Mouse (Mus musculus) heart, embryonic 14.5 days (tissue): ENCODE measurements around the gene Sord. TPM values are rescaled to one million over a fixed set of nuclear protein-coding genes. Genes with fewer than 3 reads are reported as not detected.

ENCODE experiments used
- ATAC-seq: fragments of 200-750 bp; cut with Nextera tagmentation; 2 replicates; pipeline ENCODE4 v1.8.0; 2017; ENCODE audit warnings: low read depth, moderate TSS enrichment; ENCODE audit not compliant: insufficient number of reproducible peaks, insufficient read depth, low FRiP score
- H3K27ac ChIP-seq, 2 experiments: fragments of 200-500 bp in 1 of 2; fragments of 300-500 bp in 1 of 2; sonication (generic) in 1 of 2; replicated peaks in 1 of 2; 2 replicates each; pipeline ENCODE4 v1.5.1; 2012 to 2014; ENCODE audit warnings: low read depth in 2 of 2, low read length in 2 of 2, control low read depth in 1 of 2, mild to moderate bottlenecking in 1 of 2, mixed read lengths in 1 of 2; ENCODE audit not compliant: control insufficient read depth in 1 of 2, insufficient read depth in 1 of 2
- H3K27me3 ChIP-seq: fragments of 300-500 bp; sonication (generic); 2 replicates; pipeline ENCODE4 v1.6.1; 2014; ENCODE audit warnings: mild to moderate bottlenecking, low read length, control low read depth; ENCODE audit not compliant: control insufficient read depth, insufficient read depth
- H3K36me3 ChIP-seq: fragments of 300-500 bp; sonication (generic); 2 replicates; pipeline ENCODE4 v1.6.1; 2014; ENCODE audit warnings: mild to moderate bottlenecking, control low read depth, low read length, mixed read lengths; ENCODE audit not compliant: control insufficient read depth, insufficient read depth
- H3K4me1 ChIP-seq, 2 experiments: fragments of 200-500 bp in 1 of 2; fragments of 300-500 bp in 1 of 2; sonication (generic) in 1 of 2; 2 replicates each; pipeline ENCODE4 v1.6.1; 2012 to 2014; ENCODE audit warnings: low read length in 2 of 2, control low read depth in 1 of 2, mixed read lengths in 1 of 2; ENCODE audit not compliant: control insufficient read depth in 2 of 2, insufficient read depth in 2 of 2
- H3K4me2 ChIP-seq: fragments of 300-500 bp; sonication (generic); 2 replicates; pipeline ENCODE4 v1.6.1; 2014; ENCODE audit warnings: mild to moderate bottlenecking, low read length
- H3K4me3 ChIP-seq, 2 experiments: fragments of 200-500 bp in 1 of 2; fragments of 300-500 bp in 1 of 2; sonication (generic) in 1 of 2; 2 replicates each; pipeline ENCODE4 v1.5.1; 2012 to 2014; ENCODE audit warnings: low read length in 2 of 2, mild to moderate bottlenecking in 2 of 2, control low read depth in 1 of 2, low read depth in 1 of 2, moderate library complexity in 1 of 2; ENCODE audit not compliant: control insufficient read depth in 1 of 2, insufficient read depth in 1 of 2
- H3K9ac ChIP-seq: fragments of 300-500 bp; sonication (generic); 2 replicates; pipeline ENCODE4 v1.6.1; 2014; ENCODE audit warnings: mild to moderate bottlenecking, low read length
- H3K9me3 ChIP-seq: fragments of 300-500 bp; sonication (generic); 2 replicates; pipeline ENCODE4 v1.6.1; 2016; ENCODE audit warnings: low read length, control low read depth; ENCODE audit not compliant: control insufficient read depth
- WGBS: fragments of 180-500 bp; shearing (Covaris S2); extraction: QIAGEN DNeasy Blood & Tissue Kit; methylation state at CpG from one replicate; pipeline ENCODE4 v1.1.7; 2014; 5-methylcytosine and 5-hydroxymethylcytosine counted together
- polyA plus RNA-seq: library from polyadenylated mRNA; unstranded; fragments of >200 nt; fragmentation: Nextera tagmentation; extraction: Ambion mirVana; gene quantifications from 2 replicates; pipeline ENCODE4 v1.2.1, GENCODE M21; 2014

Sord gene
- polyA plus RNA-seq, 1 experiment from 2014 or later = 63.6 TPM

- Histone ChIP-seq H3K4me2 (no peak overlapping the region), H3K4me3 (no peak overlapping the region), H3K27ac (no peak overlapping the region), H3K4me1 (no peaks in the 10 kb centered on the region), H3K36me3 (peaks cover 27% of the 10 kb centered on the region), H3K9me3 (no peaks in the 10 kb centered on the region), H3K27me3 (no peaks in the 10 kb centered on the region), H3K9ac (no peak overlapping the region)
- WGBS = 80% methylated on average over 3 of the region's 3 CpGs
- ATAC-seq = no peak
Measured at GRCm38 (mm10) chr2:122264690-122265089, 30.1 kb downstream of the Sord start.

GRCm38 (mm10) chr2:122266407-122267193 lies 32.1 kb downstream of the Sord start:
- H3K4me3 ChIP-seq = no peak overlapping the region
- ATAC-seq = no peak
- WGBS = 90% methylated on average over 7 of the region's 7 CpGs

GRCm38 (mm10) chr2:122278769-122279168 lies 44.2 kb downstream of the Sord start:
- no peaks in the 10 kb centered on the region for H3K4me1 ChIP-seq
- no peaks in the 10 kb centered on the region for H3K9me3 ChIP-seq
- H3K9ac ChIP-seq = no peak overlapping the region
- H3K27ac ChIP-seq = no peak overlapping the region
- no peaks in the 10 kb centered on the region for H3K36me3 ChIP-seq
- H3K4me2 ChIP-seq = no peak overlapping the region
- H3K4me3 ChIP-seq = no peak overlapping the region
- no peak for ATAC-seq
- H3K27me3 ChIP-seq = no peaks in the 10 kb centered on the region
- 68% methylated on average over 3 of the region's 3 CpGs for WGBS

More at GRCm38 (mm10) chr2:122266407-122267193, 32.1 kb downstream of the Sord start:
- no peaks in the 10 kb centered on the region for H3K27me3 ChIP-seq
- H3K36me3 ChIP-seq = peaks cover 14% of the 10 kb centered on the region; the same call in 1 of the 2 replicates
- no peak overlapping the region for H3K4me2 ChIP-seq
- H3K9ac ChIP-seq = no peak overlapping the region
- H3K27ac ChIP-seq = no peak overlapping the region
- no peaks in the 10 kb centered on the region for H3K9me3 ChIP-seq
- H3K4me1 ChIP-seq = no peaks in the 10 kb centered on the region

DNA sequence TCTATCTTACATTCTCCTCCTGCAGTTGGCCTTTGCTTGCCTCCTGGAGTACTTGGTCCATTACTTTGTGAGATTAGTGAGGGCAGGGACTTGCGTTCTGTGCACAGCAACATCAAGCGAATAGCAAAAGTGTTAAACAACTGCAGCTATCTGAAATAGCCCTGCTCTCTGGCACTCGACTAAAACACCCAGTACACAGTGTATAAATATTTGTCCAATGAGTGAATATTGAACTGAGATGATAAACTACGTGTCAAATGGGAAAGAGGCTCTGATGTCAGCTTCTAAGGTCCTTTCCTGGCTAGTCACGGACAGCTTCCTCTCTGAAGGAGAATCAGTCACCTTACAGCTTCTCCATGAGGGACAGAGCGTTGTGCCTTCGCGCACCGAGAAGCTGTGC lies 49.5 kb downstream of the Sord start:
- Histone ChIP-seq H3K4me1 (peaks cover 6 to 7% of the 10 kb centered on the region in 2 experiments; a peak in 3 of 4 replicates), H3K27me3 (no peaks in the 10 kb centered on the region), H3K27ac (no peak overlapping the region), H3K9ac (no peak overlapping the region), H3K9me3 (no peaks in the 10 kb centered on the region), H3K4me2 (no peak overlapping the region), H3K36me3 (no peaks in the 10 kb centered on the region), H3K4me3 (no peak overlapping the region)
- WGBS = 75% methylated on average over 9 of the region's 9 CpGs
- no peak for ATAC-seq

DNA sequence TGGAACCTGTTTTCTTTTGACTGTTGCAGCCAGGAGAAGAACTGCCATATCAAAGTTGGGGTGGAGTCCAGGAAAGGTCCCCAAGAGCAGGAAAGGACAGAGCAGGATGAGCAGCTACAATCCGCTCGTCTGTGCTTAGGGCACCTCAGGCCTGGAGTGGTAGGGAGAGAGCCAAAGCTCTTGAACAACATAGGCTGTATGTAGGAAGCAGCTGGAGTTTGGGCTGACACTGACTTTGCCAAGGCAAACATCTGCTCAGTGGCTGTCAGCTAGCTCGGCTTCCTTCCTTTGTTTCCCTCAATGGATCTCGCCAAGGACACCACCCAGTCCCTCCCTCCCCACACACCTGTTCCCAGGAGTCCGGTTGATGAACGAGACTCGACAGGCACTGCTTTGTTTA lies 51.6 kb downstream of the Sord start:
- Histone ChIP-seq H3K4me1 (peaks cover 6 to 7% of the 10 kb centered on the region in 2 experiments; a peak in 3 of 4 replicates), H3K27ac (peak overlapping the region in 1 of 2 experiments; percentile 42; a peak in 2 of 4 replicates), H3K27me3 (no peaks in the 10 kb centered on the region), H3K4me2 (no peak overlapping the region), H3K9ac (no peak overlapping the region), H3K36me3 (no peaks in the 10 kb centered on the region), H3K9me3 (no peaks in the 10 kb centered on the region), H3K4me3 (no peak overlapping the region)
- ATAC-seq = peak; percentile 79
- WGBS = 53% methylated on average over 7 of the region's 7 CpGs

GRCm38 (mm10) chr2:122294916-122295315 lies 60.4 kb downstream of the Sord start:
- Histone ChIP-seq H3K9me3 (no peaks in the 10 kb centered on the region), H3K27ac (no peak overlapping the region), H3K36me3 (no peaks in the 10 kb centered on the region), H3K9ac (no peak overlapping the region), H3K27me3 (peaks cover 74% of the 10 kb centered on the region), H3K4me2 (no peak overlapping the region), H3K4me1 (peaks cover 7 to 24% of the 10 kb centered on the region in 2 experiments; a peak in 3 of 4 replicates), H3K4me3 (no peak overlapping the region)
- no peak for ATAC-seq
- WGBS = 4% methylated on average over 7 of the region's 7 CpGs

- Histone ChIP-seq H3K4me2 (peak overlapping the region; percentile 44), H3K4me1 (peaks cover 11 to 41% of the 10 kb centered on the region in 2 experiments; a peak in 3 of 4 replicates), H3K9ac (no peak overlapping the region), H3K36me3 (no peaks in the 10 kb centered on the region), H3K4me3 (peak overlapping the region in 1 of 2 experiments; percentile 38; a peak in 2 of 4 replicates), H3K27ac (no peak overlapping the region), H3K9me3 (no peaks in the 10 kb centered on the region), H3K27me3 (peaks cover 95% of the 10 kb centered on the region)
- no peak for ATAC-seq
- WGBS = 1% methylated on average over 35 of the region's 35 CpGs
Measured at GRCm38 (mm10) chr2:122297271-122298095, 62.9 kb downstream of the Sord start.
